ENCODE assay signal across 17 mouse cellular contexts in genomic region chr13:34958158-34958557, GRCm38 (mm10). TPM values are rescaled to one million over a fixed set of nuclear protein-coding genes. Genes with fewer than 3 reads are reported as not detected.
A peak's percentile ranks its signal among the peaks of the same experiment; 100 is the strongest.
DNase-seq lines count a peak whose midpoint lies in the region; ATAC-seq and TF ChIP-seq lines count a peak whose summit lies in the region.
"Not testable (repeated sequence)": the region's sequence is repeated elsewhere in the genome, so short reads cannot be mapped to it uniquely, and the experiment has no call there.
"Had no signal": no experiment of that assay in that cellular context is flagged by ENCODE, and none has a peak within 500 bp of the region (broad histone marks: within the 10 kb centered on the region; RNA-seq: fewer than 3 reads in every experiment).

No protein-coding gene starts in this region.

- not testable (repeated sequence) for H3K9ac ChIP-seq in forebrain, embryonic 14.5 days (ENCODE audit: low read length); midbrain, embryonic 14.5 days (replicated peaks; ENCODE audit: low read length)

- not testable (repeated sequence) for TF ChIP-seq POLR2A in kidney, adult 2 months (IDR thresholded peaks at IDR 0.05; ENCODE audit: low read depth, low read length)

- not testable (repeated sequence) for H3K4me2 ChIP-seq in forebrain, embryonic 14.5 days (ENCODE audit: low read length); midbrain, embryonic 14.5 days (ENCODE audit: low read length)

- not testable (repeated sequence) for H3K4me3 ChIP-seq in forebrain, embryonic 14.5 days (ENCODE audit: low read depth, low read length); kidney, adult 2 months (ENCODE audit: insufficient read depth, low read depth, low read length); midbrain, embryonic 14.5 days (replicated peaks; ENCODE audit: low read depth, low read length)

- WGBS in forebrain, embryonic 14.5 days = 75% methylated on average over 3 of the region's 3 CpGs
- WGBS in kidney, adult 2 months = 54% methylated on average over 3 of the region's 3 CpGs
- 76% methylated on average over 3 of the region's 3 CpGs for WGBS in midbrain, embryonic 14.5 days

- peak; percentile 9 for DNase-seq in NIH3T3 (ENCODE audit: low read depth)
- DNase-seq in forebrain, embryonic 14.5 days (ENCODE audit: low spot score) = peak; percentile 41
- peak; percentile 32 for DNase-seq in kidney, adult 2 months
- DNase-seq in kidney, postnatal 10 days = peak; percentile 39
- peak; percentile 53 to 58 for DNase-seq in kidney, postnatal 25 days
- DNase-seq in midbrain, embryonic 14.5 days = peak; percentile 4

- H3K27me3 ChIP-seq in forebrain, embryonic 14.5 days (replicated peaks; ENCODE audit: control insufficient read depth, insufficient read depth, low read length); kidney, adult 2 months (replicated peaks; ENCODE audit: control insufficient read depth, insufficient read depth, low read length); midbrain, embryonic 14.5 days (ENCODE audit: control insufficient read depth, insufficient read depth, low read length): not testable (repeated sequence)

- not testable (repeated sequence) for ATAC-seq in forebrain, embryonic 14.5 days; midbrain, embryonic 14.5 days (ENCODE audit: low FRiP score, low TSS enrichment)

- not testable (repeated sequence) for H3K4me1 ChIP-seq in forebrain, embryonic 14.5 days (ENCODE audit: control insufficient read depth, insufficient read depth, low read length); kidney, adult 2 months (ENCODE audit: control insufficient read depth, insufficient read depth, low read length); midbrain, embryonic 14.5 days (ENCODE audit: control insufficient read depth, insufficient read depth, low read length)

- not testable (repeated sequence) for H3K9me3 ChIP-seq in forebrain, embryonic 14.5 days (replicated peaks; ENCODE audit: control insufficient read depth, low read length); midbrain, embryonic 14.5 days (ENCODE audit: control insufficient read depth, low read length)

- not testable (repeated sequence) for TF ChIP-seq CTCF in kidney, adult 2 months (conservative IDR thresholded peaks at IDR 0.05; ENCODE audit: insufficient read depth, insufficient read length, low read depth, low read length)

- H3K36me3 ChIP-seq in forebrain, embryonic 14.5 days (ENCODE audit: control insufficient read depth, insufficient read depth, low read length); kidney, adult 2 months (ENCODE audit: control insufficient read depth, insufficient read depth, low read length); midbrain, embryonic 14.5 days (ENCODE audit: control insufficient read depth, insufficient read depth, low read length): not testable (repeated sequence)

- H3K27ac ChIP-seq in forebrain, embryonic 14.5 days (ENCODE audit: low read depth, low read length); kidney, adult 2 months (ENCODE audit: insufficient read depth, low read depth, low read length); midbrain, embryonic 14.5 days (replicated peaks; ENCODE audit: low read depth, low read length): not testable (repeated sequence)

RNA-seq across cellular contexts. Expression of gene Eci3, which starts 5.5 kb away (rescaled TPM):
- polyA plus RNA-seq in forebrain, embryonic 14.5 days (2014; fragmentation: Nextera tagmentation; extraction: Ambion mirVana) = 0.19 and 0.30 TPM in 2 replicates
- 106 and 129 TPM in 2 replicates for polyA plus RNA-seq in kidney, adult 2 months (2012; rRNA removed)
- polyA plus RNA-seq in midbrain, embryonic 14.5 days (2014; fragmentation: Nextera tagmentation; extraction: Ambion mirVana) = 0.16 and 0.42 TPM in 2 replicates
- polyA plus RNA-seq: cortical plate, adult 2 months; forebrain, embryonic 13.5 days; G1E had no signal

RNA-seq across cellular contexts. Expression of gene 4933417A18Rik, which starts 33.9 kb away (rescaled TPM):
- polyA plus RNA-seq in forebrain, embryonic 14.5 days (2014; fragmentation: Nextera tagmentation; extraction: Ambion mirVana) = not detected in 2 replicates
- not detected in 2 replicates for polyA plus RNA-seq in kidney, adult 2 months (2012; rRNA removed)
- not detected in 2 replicates for polyA plus RNA-seq in midbrain, embryonic 14.5 days (2014; fragmentation: Nextera tagmentation; extraction: Ambion mirVana)
- polyA plus RNA-seq: adrenal gland, adult 2 months; CD4-positive, CD25-positive, alpha-beta regulatory T cell, adult 4 months; cerebellum, adult 2 months; cortical plate, adult 2 months; embryonic facial prominence, embryonic 10.5 days; embryonic facial prominence, embryonic 12.5 days; embryonic facial prominence, embryonic 14.5 days; forebrain, embryonic 11.5 days; forebrain, embryonic 13.5 days; forebrain, embryonic 16.5 days; G1E had no signal

RNA-seq across cellular contexts. Expression of gene Fam217a, which starts 34.0 kb away (rescaled TPM):
- 0.79 and 0.89 TPM in 2 replicates for polyA plus RNA-seq in forebrain, embryonic 14.5 days (2014; fragmentation: Nextera tagmentation; extraction: Ambion mirVana)
- polyA plus RNA-seq in kidney, adult 2 months (2012; rRNA removed) = 1.8 and 2.0 TPM in 2 replicates
- polyA plus RNA-seq in midbrain, embryonic 14.5 days (2014; fragmentation: Nextera tagmentation; extraction: Ambion mirVana) = 0.74 and 0.83 TPM in 2 replicates
- polyA plus RNA-seq: G1E had no signal

Comparison
In these comparisons a context has a peak if more than half of its experiments do, and no peak if none do; other contexts are left out.
1. DNase-seq: peak in every context shown above with its lines; median percentile 56 in kidney, postnatal 25 days; 41 in forebrain, embryonic 14.5 days; 39 in kidney, postnatal 10 days; 32 in kidney, adult 2 months; 9 in NIH3T3; 4 in midbrain, embryonic 14.5 days.
2. RNA of gene Eci3, which starts 5.5 kb away (polyA plus RNA-seq): 106 to 129 TPM in kidney, adult 2 months; 0.16 to 0.42 TPM in midbrain, embryonic 14.5 days and 0.19 to 0.30 TPM in forebrain, embryonic 14.5 days; every median in the first group is over 10 times any median in the second.